Mouse (Mus musculus) intestine, postnatal 0 days (tissue): ENCODE measurements around the gene Sema5a. TPM values are rescaled to one million over a fixed set of nuclear protein-coding genes. Genes with fewer than 3 reads are reported as not detected.
A peak's percentile ranks its signal among the peaks of the same experiment; 100 is the strongest.
"Not testable (repeated sequence)": the region's sequence is repeated elsewhere in the genome, so short reads cannot be mapped to it uniquely, and the experiment has no call there.

Source experiments
- ATAC-seq: fragments of 200-750 bp; cut with Nextera tagmentation; 2 replicates; pipeline ENCODE4 v1.8.0; 2017; ENCODE audit warnings: mild to moderate bottlenecking, moderate TSS enrichment, moderate library complexity
- H3K27ac ChIP-seq: fragments of 300-500 bp; sonication (generic); 2 replicates; pipeline ENCODE4 v1.5.1; 2014; ENCODE audit warnings: mild to moderate bottlenecking, low read depth, low read length, moderate library complexity
- H3K27me3 ChIP-seq: fragments of 300-500 bp; sonication (generic); replicated peaks from 2 replicates; pipeline ENCODE4 v1.6.1; 2014; ENCODE audit warnings: low read length, mixed read lengths; ENCODE audit not compliant: control insufficient read depth, insufficient read depth
- H3K36me3 ChIP-seq: fragments of 300-500 bp; sonication (generic); 2 replicates; pipeline ENCODE4 v1.6.1; 2014; ENCODE audit warnings: mild to moderate bottlenecking, moderate library complexity; ENCODE audit not compliant: control insufficient read depth, insufficient read depth
- H3K4me1 ChIP-seq: fragments of 300-500 bp; sonication (generic); replicated peaks from 2 replicates; pipeline ENCODE4 v1.6.1; 2014; ENCODE audit warnings: antibody characterized with exemption, low read length, mixed read lengths; ENCODE audit not compliant: control insufficient read depth, insufficient read depth
- H3K4me2 ChIP-seq: fragments of 300-500 bp; sonication (generic); replicated peaks from 2 replicates; pipeline ENCODE4 v1.6.1; 2014; ENCODE audit warnings: low read depth, mild to moderate bottlenecking, moderate library complexity
- H3K4me3 ChIP-seq: fragments of 300-500 bp; sonication (generic); 2 replicates; pipeline ENCODE4 v1.5.1; 2014; ENCODE audit warnings: low read depth, low read length
- H3K9ac ChIP-seq: fragments of 300-500 bp; sonication (generic); 2 replicates; pipeline ENCODE4 v1.6.1; 2014; ENCODE audit warnings: mild to moderate bottlenecking, low read depth, low read length
- H3K9me3 ChIP-seq: fragments of 300-500 bp; sonication (generic); 2 replicates; pipeline ENCODE4 v1.6.1; 2016; ENCODE audit warnings: mixed run types; ENCODE audit not compliant: control insufficient read depth
- CTCF ChIP-seq: sonication (generic); IDR thresholded peaks from 2 replicates; pipeline ENCODE4 v1.5.1; 2016; ENCODE audit warnings: low read depth, mild to moderate bottlenecking, control low read depth, antibody characterized with exemption, moderate library complexity
- WGBS: fragments of 180-500 bp; shearing (Covaris S2); extraction: QIAGEN DNeasy Blood & Tissue Kit; methylation state at CpG from one replicate; pipeline ENCODE4 v1.1.7; 2014; 5-methylcytosine and 5-hydroxymethylcytosine counted together
- polyA plus RNA-seq: library from polyadenylated mRNA; unstranded; fragments of >200 nt; fragmentation: Nextera tagmentation; extraction: Ambion mirVana; gene quantifications from 2 replicates; pipeline ENCODE4 v1.2.1, GENCODE M21; 2015

The Sema5a gene
- polyA plus RNA-seq = 4.9 and 5.1 TPM in 2 replicates

DNA sequence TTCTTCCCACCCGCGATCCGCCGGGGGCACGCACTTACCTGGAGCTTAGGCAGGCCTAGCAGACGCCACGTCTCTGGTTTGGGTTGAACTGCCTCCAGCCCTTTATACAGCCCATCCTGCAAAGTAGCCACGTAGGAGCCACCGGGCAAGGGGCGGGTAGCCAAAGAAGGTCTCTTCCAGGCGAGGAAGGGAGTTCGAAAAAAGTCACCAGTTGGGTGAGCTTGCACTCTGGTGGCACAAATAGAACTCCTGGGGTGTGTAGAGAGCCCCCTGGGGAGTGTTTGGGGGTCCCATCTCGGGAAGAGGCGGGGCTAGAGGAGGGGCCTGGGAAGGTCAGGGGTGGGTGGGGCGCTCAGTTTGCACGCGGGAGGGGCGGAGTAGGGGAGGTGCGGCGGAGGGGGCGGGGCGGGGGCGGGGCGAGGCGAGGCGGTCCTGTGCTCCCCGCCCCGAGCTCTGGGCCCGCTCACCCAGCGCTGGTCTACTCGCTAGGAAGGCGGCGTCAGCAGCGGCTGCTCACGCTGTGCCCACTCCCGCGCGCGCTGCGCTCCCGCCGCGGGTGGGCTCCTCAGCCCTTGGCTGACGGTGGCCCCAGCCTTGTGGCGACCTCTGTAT lies at the start of gene Sema5a:
Gene Sema5a, plus strand, starts transcription at position 467 of the 612 bp plus-strand sequence.
- 0% methylated on average over 25 of the region's 45 CpGs for WGBS

DNA sequence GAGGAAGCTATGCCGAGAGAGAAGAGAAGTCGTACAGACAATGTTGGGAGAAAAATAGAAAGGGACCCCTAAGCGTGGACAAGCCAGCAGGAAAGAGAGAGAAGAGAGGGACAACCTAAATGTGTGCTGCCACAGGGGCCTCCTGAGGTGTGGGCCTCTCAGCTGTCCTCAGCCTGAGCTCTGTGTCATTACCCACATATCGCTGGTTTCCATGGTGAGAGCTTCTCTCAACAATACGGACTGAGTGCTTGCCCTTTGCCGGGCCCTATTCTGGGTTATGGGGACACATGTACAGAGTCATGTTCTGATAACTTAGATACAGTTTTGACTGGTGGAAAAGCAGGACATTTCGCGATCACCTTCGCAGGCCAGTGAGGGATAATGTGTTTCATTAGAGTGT lies 46.5 kb upstream of the Sema5a start:
- no peak overlapping the region for H3K4me2 ChIP-seq
- H3K36me3 ChIP-seq = no peaks in the 10 kb centered on the region
- ATAC-seq = no peak
- no peaks in the 10 kb centered on the region for H3K27me3 ChIP-seq
- no peak overlapping the region for H3K9ac ChIP-seq
- H3K27ac ChIP-seq = no peak overlapping the region
- H3K9me3 ChIP-seq = no peaks in the 10 kb centered on the region
- no peak for TF ChIP-seq CTCF
- H3K4me1 ChIP-seq = no peaks in the 10 kb centered on the region
- WGBS = 79% methylated on average over 9 of the region's 9 CpGs
- H3K4me3 ChIP-seq = no peak overlapping the region

More for the DNA sequence above, at the start of gene Sema5a:
- ATAC-seq = peak; percentile 94
- no peak for TF ChIP-seq CTCF
- H3K9ac ChIP-seq = peak within 1 kb of the TSS; percentile 65
- H3K36me3 ChIP-seq = no peaks in the 10 kb centered on the region
- H3K27me3 ChIP-seq = no peaks in the 10 kb centered on the region
- H3K4me2 ChIP-seq = peak within 1 kb of the TSS; percentile 95
- 0 out of 2 replicates have a peak, but pooled peaks cover 3% of the 10 kb centered on the region for H3K4me1 ChIP-seq
- H3K27ac ChIP-seq = peak within 1 kb of the TSS; percentile 75
- H3K9me3 ChIP-seq = no peaks in the 10 kb centered on the region
- peak within 1 kb of the TSS; percentile 59 for H3K4me3 ChIP-seq

DNA sequence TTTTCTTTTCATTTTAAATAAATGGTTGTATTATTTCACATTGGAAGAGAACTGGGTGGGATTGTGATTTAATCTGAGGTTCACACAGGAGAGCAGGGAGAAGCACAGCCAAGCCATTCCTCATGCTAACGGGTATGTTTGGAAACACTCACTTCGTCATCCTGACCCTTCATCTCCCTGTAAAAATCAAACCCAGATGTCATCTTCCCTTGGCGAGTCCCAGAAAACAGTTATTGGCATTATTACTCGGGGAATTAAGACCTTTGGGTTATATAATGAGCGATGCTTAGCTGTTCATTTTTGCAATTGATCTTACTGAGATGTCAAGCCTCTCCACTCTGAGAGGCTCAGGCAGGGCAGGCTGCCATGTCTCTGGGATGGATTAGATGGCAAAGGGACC lies 46.0 kb upstream of the Sema5a start:
- H3K4me2 ChIP-seq = no peak overlapping the region
- no peaks in the 10 kb centered on the region for H3K27me3 ChIP-seq
- WGBS = 84% methylated on average over 5 of the region's 5 CpGs
- no peaks in the 10 kb centered on the region for H3K36me3 ChIP-seq
- no peak for ATAC-seq
- no peaks in the 10 kb centered on the region for H3K4me1 ChIP-seq
- H3K9ac ChIP-seq = no peak overlapping the region
- no peak overlapping the region for H3K4me3 ChIP-seq
- H3K9me3 ChIP-seq = no peaks in the 10 kb centered on the region
- no peak overlapping the region for H3K27ac ChIP-seq
- TF ChIP-seq CTCF = no peak

DNA sequence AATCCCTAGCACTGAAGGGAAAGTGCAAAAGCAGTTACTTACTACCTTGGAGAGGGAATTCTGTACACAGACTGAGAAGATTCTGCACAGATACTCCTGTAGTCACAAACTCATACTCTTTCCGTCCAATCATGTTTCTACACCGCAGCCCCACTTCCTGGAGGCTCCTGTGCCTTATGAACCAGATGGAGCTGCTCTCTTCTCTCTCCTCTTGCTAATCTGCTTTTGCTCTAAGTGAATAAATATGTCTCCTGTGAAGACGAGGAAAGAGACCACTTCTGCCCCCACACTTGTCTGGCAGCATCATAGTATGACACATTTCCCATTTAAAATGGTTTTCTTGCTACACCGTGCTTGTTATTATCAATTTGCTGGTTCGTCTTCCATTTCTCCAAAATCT lies 41.4 kb upstream of the Sema5a start:
- no peak overlapping the region for H3K27ac ChIP-seq
- no peaks in the 10 kb centered on the region for H3K9me3 ChIP-seq
- H3K36me3 ChIP-seq = no peaks in the 10 kb centered on the region
- no peak for ATAC-seq
- no peaks in the 10 kb centered on the region for H3K27me3 ChIP-seq
- no peak for TF ChIP-seq CTCF
- H3K9ac ChIP-seq = no peak overlapping the region
- no peak overlapping the region for H3K4me3 ChIP-seq
- no peaks in the 10 kb centered on the region for H3K4me1 ChIP-seq
- 84% methylated on average over 5 of the region's 5 CpGs for WGBS
- no peak overlapping the region for H3K4me2 ChIP-seq

DNA sequence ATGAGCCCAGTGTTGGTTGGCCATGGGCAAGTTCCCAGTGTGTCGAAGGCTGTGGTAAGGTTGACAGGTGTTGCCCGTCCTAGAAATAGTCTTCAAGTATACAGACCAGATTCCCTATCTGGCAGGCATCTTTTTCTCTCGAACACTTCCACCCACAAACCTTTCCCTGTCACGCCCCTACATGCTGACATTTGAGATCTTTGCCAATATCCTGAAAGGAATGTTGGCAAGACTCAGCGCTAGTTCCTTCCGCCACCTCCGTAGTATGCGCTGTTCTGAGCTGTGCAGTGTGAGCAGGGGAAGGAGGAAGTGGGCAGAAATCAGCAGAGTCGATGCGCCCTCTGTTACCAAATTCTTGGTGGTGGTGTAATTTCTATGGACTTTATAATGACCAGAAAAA lies 39.7 kb upstream of the Sema5a start:
- no peaks in the 10 kb centered on the region for H3K36me3 ChIP-seq
- H3K9me3 ChIP-seq = no peaks in the 10 kb centered on the region
- no peak for TF ChIP-seq CTCF
- H3K27me3 ChIP-seq = no peaks in the 10 kb centered on the region
- no peak overlapping the region for H3K4me2 ChIP-seq
- H3K4me3 ChIP-seq = no peak overlapping the region
- H3K9ac ChIP-seq = no peak overlapping the region
- H3K4me1 ChIP-seq = no peaks in the 10 kb centered on the region
- no peak for ATAC-seq
- H3K27ac ChIP-seq = no peak overlapping the region
- 90% methylated on average over 10 of the region's 10 CpGs for WGBS

DNA sequence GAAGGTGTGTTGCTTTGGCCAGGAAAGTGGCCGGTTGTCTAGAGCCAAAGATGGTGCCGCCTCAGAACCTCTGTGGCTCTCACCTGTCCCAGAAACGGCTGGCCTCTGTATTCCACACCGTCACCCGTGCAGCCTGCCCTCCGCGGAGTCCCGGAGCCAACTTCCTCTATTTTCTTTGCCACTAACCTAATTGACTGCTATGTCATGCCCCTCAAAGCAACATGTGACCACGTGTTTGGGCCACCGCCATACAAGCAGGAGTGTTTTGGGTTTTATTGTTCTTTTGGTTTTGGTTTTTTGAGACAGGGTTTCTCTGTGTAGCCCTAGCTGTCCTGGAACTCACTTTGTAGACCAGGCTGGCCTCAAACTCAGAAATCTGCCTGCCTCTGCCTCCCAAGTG lies 29.9 kb upstream of the Sema5a start:
- not testable (repeated sequence) for H3K27me3 ChIP-seq, H3K9ac ChIP-seq, H3K4me3 ChIP-seq, H3K4me2 ChIP-seq, ATAC-seq, H3K9me3 ChIP-seq, H3K27ac ChIP-seq, H3K36me3 ChIP-seq, H3K4me1 ChIP-seq
- WGBS = 91% methylated on average over 10 of the region's 10 CpGs

DNA sequence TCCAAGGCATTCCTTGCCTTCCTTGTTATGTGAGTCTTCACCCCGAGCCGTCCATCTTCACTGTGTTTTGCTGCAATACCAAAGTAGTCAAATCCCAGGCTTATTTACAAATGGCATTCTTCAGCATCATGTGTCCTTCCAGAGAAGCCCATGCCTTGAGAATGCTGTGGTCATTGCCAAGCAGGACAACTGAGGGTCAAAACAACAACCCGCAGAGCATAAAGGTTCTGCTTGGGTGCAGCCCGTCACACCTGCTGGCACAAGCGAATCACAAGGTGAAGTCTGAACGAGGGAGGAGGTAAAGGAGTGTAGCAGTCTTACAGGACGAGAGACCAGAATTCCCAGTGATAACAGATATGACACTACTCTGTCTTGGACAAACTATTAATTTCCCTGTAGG lies 21.6 kb upstream of the Sema5a start:
- H3K27ac ChIP-seq = no peak overlapping the region
- H3K4me2 ChIP-seq = no peak overlapping the region
- 80% methylated on average over 7 of the region's 7 CpGs for WGBS
- no peak for ATAC-seq
- no peaks in the 10 kb centered on the region for H3K36me3 ChIP-seq
- H3K9me3 ChIP-seq = no peaks in the 10 kb centered on the region
- no peak for TF ChIP-seq CTCF
- H3K4me3 ChIP-seq = no peak overlapping the region
- no peak overlapping the region for H3K9ac ChIP-seq
- H3K4me1 ChIP-seq = peaks cover 7% of the 10 kb centered on the region; the same call in 1 of the 2 replicates
- no peaks in the 10 kb centered on the region for H3K27me3 ChIP-seq
